Mouse (Mus musculus): ENCODE results near the gene Sdc3. TPM values are rescaled to one million over a fixed set of nuclear protein-coding genes. Genes with fewer than 3 reads are reported as not detected.

Gene Sdc3
- polyA plus RNA-seq, 1 experiment from 2014 or later = 10.4 TPM

GRCm38 (mm10) chr4:130820594-130821255, 28.4 kb downstream of the Sdc3 start:
- WGBS = 49% methylated on average over 7 of the region's 7 CpGs
- peak; percentile 69 for ATAC-seq
- peak overlapping the region; percentile 57; the same call in 1 of the 2 replicates for H3K27ac ChIP-seq (ENCODE audit: low read length)

GRCm38 (mm10) chr4:130828851-130829673, 36.7 kb downstream of the Sdc3 start:
- H3K4me2 ChIP-seq (replicated peaks; ENCODE audit: low read depth, low read length) = no peak overlapping the region

More at GRCm38 (mm10) chr4:130820594-130821255, 28.4 kb downstream of the Sdc3 start:
- Histone ChIP-seq H3K36me3 (ENCODE audit: insufficient read depth, low read length) (no peaks in the 10 kb centered on the region), H3K27me3 (replicated peaks; ENCODE audit: insufficient read depth, low read length) (no peaks in the 10 kb centered on the region), H3K9ac (replicated peaks; ENCODE audit: low read depth) (no peak overlapping the region), H3K4me2 (replicated peaks; ENCODE audit: low read depth, low read length) (no peak overlapping the region), H3K4me3 (ENCODE audit: low read depth, low read length) (no peak overlapping the region), H3K4me1 (ENCODE audit: insufficient read depth, low read depth, low read length) (no peaks in the 10 kb centered on the region), H3K9me3 (ENCODE audit: low read length) (no peaks in the 10 kb centered on the region)
- TF ChIP-seq EP300 (IDR thresholded peaks at IDR 0.05) = no peak
- TF ChIP-seq CTCF (IDR thresholded peaks at IDR 0.05) = no peak
- no peak for DNase-seq (ENCODE audit: low spot score)

GRCm38 (mm10) chr4:130834122-130834521, 41.8 kb downstream of the Sdc3 start:
- no peak overlapping the region for H3K9ac ChIP-seq (replicated peaks; ENCODE audit: low read depth)
- no peaks in the 10 kb centered on the region for H3K36me3 ChIP-seq (ENCODE audit: insufficient read depth, low read length)
- no peaks in the 10 kb centered on the region for H3K9me3 ChIP-seq (ENCODE audit: low read length)
- no peak overlapping the region for H3K27ac ChIP-seq (ENCODE audit: low read length)
- ATAC-seq (no peak), DNase-seq (ENCODE audit: low spot score) (no peak)
- peaks cover 4% of the 10 kb centered on the region; the same call in 1 of the 2 replicates for H3K4me1 ChIP-seq (ENCODE audit: insufficient read depth, low read depth, low read length)
- no peaks in the 10 kb centered on the region for H3K27me3 ChIP-seq (replicated peaks; ENCODE audit: insufficient read depth, low read length)
- WGBS = 17% methylated on average over 1 of the region's 1 CpGs
- no peak overlapping the region for H3K4me3 ChIP-seq (ENCODE audit: low read depth, low read length)
- H3K4me2 ChIP-seq (replicated peaks; ENCODE audit: low read depth, low read length) = no peak overlapping the region
- TF ChIP-seq CTCF (IDR thresholded peaks at IDR 0.05) (no peak), EP300 (IDR thresholded peaks at IDR 0.05) (no peak)

More at GRCm38 (mm10) chr4:130828851-130829673, 36.7 kb downstream of the Sdc3 start:
- Histone ChIP-seq H3K27me3 (replicated peaks; ENCODE audit: insufficient read depth, low read length) (no peaks in the 10 kb centered on the region), H3K4me1 (ENCODE audit: insufficient read depth, low read depth, low read length) (peaks cover 4% of the 10 kb centered on the region; the same call in 1 of the 2 replicates), H3K9me3 (ENCODE audit: low read length) (no peaks in the 10 kb centered on the region), H3K9ac (replicated peaks; ENCODE audit: low read depth) (no peak overlapping the region), H3K36me3 (ENCODE audit: insufficient read depth, low read length) (no peaks in the 10 kb centered on the region), H3K27ac (ENCODE audit: low read length) (0 out of 2 replicates have a peak overlapping the region, but pooled peaks have one; percentile 32), H3K4me3 (ENCODE audit: low read depth, low read length) (no peak overlapping the region)
- TF ChIP-seq CTCF (IDR thresholded peaks at IDR 0.05) (no peak), EP300 (IDR thresholded peaks at IDR 0.05) (no peak)
- 12% methylated on average over 18 of the region's 18 CpGs for WGBS
- DNase-seq (ENCODE audit: low spot score) = peak; percentile 42
- peak; percentile 82 for ATAC-seq

GRCm38 (mm10) chr4:130835550-130835949, 43.2 kb downstream of the Sdc3 start:
- no peak for TF ChIP-seq CTCF (IDR thresholded peaks at IDR 0.05)
- no peak for TF ChIP-seq EP300 (IDR thresholded peaks at IDR 0.05)
- WGBS = 84% methylated on average over 4 of the region's 4 CpGs
- ATAC-seq (no peak), DNase-seq (ENCODE audit: low spot score) (no peak)
- H3K4me1 ChIP-seq (ENCODE audit: insufficient read depth, low read depth, low read length) = peaks cover 4% of the 10 kb centered on the region; the same call in 1 of the 2 replicates
- no peak overlapping the region for H3K9ac ChIP-seq (replicated peaks; ENCODE audit: low read depth)
- H3K27me3 ChIP-seq (replicated peaks; ENCODE audit: insufficient read depth, low read length) = no peaks in the 10 kb centered on the region
- H3K9me3 ChIP-seq (ENCODE audit: low read length) = no peaks in the 10 kb centered on the region
- no peak overlapping the region for H3K4me3 ChIP-seq (ENCODE audit: low read depth, low read length)
- H3K36me3 ChIP-seq (ENCODE audit: insufficient read depth, low read length) = no peaks in the 10 kb centered on the region
- no peak overlapping the region for H3K27ac ChIP-seq (ENCODE audit: low read length)
- no peak overlapping the region for H3K4me2 ChIP-seq (replicated peaks; ENCODE audit: low read depth, low read length)

GRCm38 (mm10) chr4:130836281-130837061, 44.1 kb downstream of the Sdc3 start:
- Histone ChIP-seq H3K4me1 (ENCODE audit: insufficient read depth, low read depth, low read length) (peaks cover 7% of the 10 kb centered on the region; the same call in 1 of the 2 replicates), H3K9ac (replicated peaks; ENCODE audit: low read depth) (no peak overlapping the region), H3K27me3 (replicated peaks; ENCODE audit: insufficient read depth, low read length) (no peaks in the 10 kb centered on the region), H3K4me3 (ENCODE audit: low read depth, low read length) (no peak overlapping the region), H3K27ac (ENCODE audit: low read length) (no peak overlapping the region), H3K36me3 (ENCODE audit: insufficient read depth, low read length) (no peaks in the 10 kb centered on the region), H3K4me2 (replicated peaks; ENCODE audit: low read depth, low read length) (no peak overlapping the region), H3K9me3 (ENCODE audit: low read length) (no peaks in the 10 kb centered on the region)
- peak; percentile 26 for DNase-seq (ENCODE audit: low spot score)
- WGBS = 18% methylated on average over 20 of the region's 20 CpGs
- ATAC-seq = no peak
- no peak for TF ChIP-seq CTCF (IDR thresholded peaks at IDR 0.05)
- TF ChIP-seq EP300 (IDR thresholded peaks at IDR 0.05) = no peak

Data from lung, postnatal 0 days (tissue).